Mouse (Mus musculus) E14TG2a.4 (cell line): ENCODE results near the gene Cldn3.

ENCODE experiments used
- CTCF ChIP-seq: conservative IDR thresholded peaks from 2 replicates; pipeline ENCODE4 v1.5.1; 2014; ENCODE audit warnings: low read length
- NANOG ChIP-seq: IDR thresholded peaks from 2 replicates; pipeline ENCODE4 v1.6.1; 2014; ENCODE audit warnings: borderline replicate concordance, low read length, mixed read lengths
- POU5F1 ChIP-seq: IDR thresholded peaks from 2 replicates; pipeline ENCODE4 v1.6.1; 2014; ENCODE audit warnings: low read length, borderline replicate concordance

DNA sequence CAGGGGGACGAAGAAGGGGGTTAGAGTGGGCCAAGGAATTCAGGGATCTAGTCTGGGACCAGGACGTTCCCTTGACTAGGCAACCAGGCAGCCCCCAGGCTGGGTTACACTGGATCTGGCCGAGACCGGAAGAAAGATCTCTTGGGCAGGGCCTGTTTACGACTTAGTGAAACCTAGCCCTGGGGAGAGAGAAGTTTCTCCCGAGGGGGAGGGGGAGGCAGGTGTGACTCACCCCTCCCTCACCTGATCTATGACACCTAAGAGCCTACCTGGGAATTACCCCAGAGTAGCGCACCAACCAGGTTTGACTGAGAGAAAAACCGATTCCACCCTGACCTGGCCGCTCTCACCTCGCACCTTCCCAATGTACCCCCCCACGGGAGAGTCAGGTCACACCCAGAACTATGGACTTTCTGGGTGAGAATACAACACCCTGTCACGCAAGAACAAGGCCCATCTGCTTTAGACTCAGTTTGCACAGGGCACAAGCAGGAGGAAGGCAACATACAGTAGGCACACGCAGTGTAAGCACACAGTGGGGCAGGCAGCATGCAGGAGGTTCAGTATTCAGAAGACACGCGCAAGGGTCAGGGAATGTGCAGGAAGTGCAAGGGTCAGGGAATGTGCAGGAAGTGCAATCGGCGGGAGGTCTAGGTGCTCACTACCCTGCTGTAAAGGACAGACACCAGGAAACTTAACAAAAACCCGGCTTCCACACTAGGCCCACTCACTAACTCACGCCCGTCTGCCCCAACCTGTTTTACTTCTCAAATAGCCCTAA lies 18.7 kb upstream of the Cldn3 start:
- TF ChIP-seq CTCF (no peak), POU5F1 (no peak), NANOG (no peak)
